Mouse (Mus musculus) bone marrow, adult 2 months (tissue): Measurements from ENCODE around the gene Gm42688. TPM values are rescaled to one million over a fixed set of nuclear protein-coding genes. Genes with fewer than 3 reads are reported as not detected.

ENCODE experiments used
- H3K27ac ChIP-seq: fragments of 200-500 bp; 2 replicates; pipeline ENCODE4 v1.5.1; 2012; ENCODE audit warnings: low read depth, mild to moderate bottlenecking, control low read depth, inconsistent platforms, low read length; ENCODE audit not compliant: control insufficient read depth, poor library complexity, insufficient read depth
- H3K4me1 ChIP-seq: fragments of 200-500 bp; 2 replicates; pipeline ENCODE4 v1.6.1; 2011; ENCODE audit warnings: low read length; ENCODE audit not compliant: control insufficient read depth, insufficient read depth
- H3K4me3 ChIP-seq: fragments of 200-500 bp; replicated peaks from 2 replicates; pipeline ENCODE3; 2011; ENCODE audit warnings: mild to moderate bottlenecking, low read depth, low read length, control low read depth; ENCODE audit not compliant: control insufficient read depth
- CTCF ChIP-seq: fragments of 200-500 bp; IDR thresholded peaks from 2 replicates; pipeline ENCODE4 v1.5.1; 2011; ENCODE audit warnings: low read length, control low read depth; ENCODE audit not compliant: control insufficient read depth, insufficient read depth
- POLR2A ChIP-seq: fragments of 200-500 bp; IDR thresholded peaks from 2 replicates; pipeline ENCODE4 v1.6.1; 2011; ENCODE audit warnings: low read depth, mild to moderate bottlenecking, control low read depth, low read length, borderline replicate concordance; ENCODE audit not compliant: control insufficient read depth
- WGBS: fragments of 180-500 bp; shearing (Covaris S2); methylation state at CpG from one replicate; pipeline ENCODE4 v1.1.7; 2018; 5-methylcytosine and 5-hydroxymethylcytosine counted together
- polyA plus RNA-seq: library from polyadenylated mRNA; stranded (reverse); fragments of >200 nt; gene quantifications from 2 replicates; pipeline ENCODE4 v1.2.4, GENCODE M21; 2011; ENCODE audit warnings: low replicate concordance; ENCODE audit not compliant: missing spikeins, insufficient read depth, insufficient read length

The Gm42688 gene
- polyA plus RNA-seq, 1 experiment, result 7.7 TPM

DNA sequence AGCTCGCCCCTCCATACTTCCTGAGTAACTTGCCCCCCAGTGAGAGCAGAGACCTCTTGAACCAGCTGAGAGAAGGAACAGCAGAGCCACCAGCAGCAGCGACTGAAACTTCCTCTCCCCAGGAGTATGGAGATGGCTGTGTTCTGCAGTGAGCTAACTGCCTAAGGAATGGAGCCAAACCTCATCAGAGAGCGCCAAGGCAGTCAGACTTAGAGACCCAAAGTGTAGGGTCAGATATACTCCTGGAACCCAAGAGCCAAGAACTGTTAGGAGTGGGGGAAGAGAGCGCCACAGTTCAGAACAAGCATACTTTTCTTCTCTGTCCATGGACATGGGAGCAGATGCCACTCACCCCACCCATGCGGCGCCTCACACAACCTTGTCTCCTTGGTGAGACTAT, 35.0 kb upstream of the Gm42688 start:
- WGBS, result 32% methylated on average over 6 of the region's 6 CpGs
- TF ChIP-seq CTCF (no peak), POLR2A (no peak)
- no peak overlapping the region for H3K27ac ChIP-seq
- no peaks in the 10 kb centered on the region for H3K4me1 ChIP-seq
- H3K4me3 ChIP-seq, result no peak overlapping the region

DNA sequence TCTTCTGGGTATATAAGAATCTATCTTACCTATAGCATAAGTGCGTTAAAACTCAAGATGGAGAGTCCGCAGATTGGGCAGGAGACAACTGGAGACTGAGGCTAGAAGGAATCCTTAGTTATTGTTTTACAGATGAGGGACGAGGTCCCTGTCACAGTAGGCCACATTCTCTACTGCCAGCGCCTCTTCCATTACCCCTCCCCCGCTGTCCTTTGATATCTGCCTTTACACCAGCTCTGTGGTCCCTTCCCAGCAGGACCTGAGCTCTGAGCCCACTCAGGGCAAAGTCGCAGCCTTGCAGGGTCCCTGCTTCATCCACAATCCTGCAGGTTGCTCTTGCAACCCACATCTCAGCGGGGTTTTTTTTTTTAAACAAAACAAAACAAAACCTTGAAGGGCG, 33.2 kb upstream of the Gm42688 start:
- H3K4me1 ChIP-seq, result no peaks in the 10 kb centered on the region
- TF ChIP-seq CTCF (no peak), POLR2A (no peak)
- no peak overlapping the region for H3K4me3 ChIP-seq
- no peak overlapping the region for H3K27ac ChIP-seq
- 50% methylated on average over 8 of the region's 8 CpGs for WGBS

DNA sequence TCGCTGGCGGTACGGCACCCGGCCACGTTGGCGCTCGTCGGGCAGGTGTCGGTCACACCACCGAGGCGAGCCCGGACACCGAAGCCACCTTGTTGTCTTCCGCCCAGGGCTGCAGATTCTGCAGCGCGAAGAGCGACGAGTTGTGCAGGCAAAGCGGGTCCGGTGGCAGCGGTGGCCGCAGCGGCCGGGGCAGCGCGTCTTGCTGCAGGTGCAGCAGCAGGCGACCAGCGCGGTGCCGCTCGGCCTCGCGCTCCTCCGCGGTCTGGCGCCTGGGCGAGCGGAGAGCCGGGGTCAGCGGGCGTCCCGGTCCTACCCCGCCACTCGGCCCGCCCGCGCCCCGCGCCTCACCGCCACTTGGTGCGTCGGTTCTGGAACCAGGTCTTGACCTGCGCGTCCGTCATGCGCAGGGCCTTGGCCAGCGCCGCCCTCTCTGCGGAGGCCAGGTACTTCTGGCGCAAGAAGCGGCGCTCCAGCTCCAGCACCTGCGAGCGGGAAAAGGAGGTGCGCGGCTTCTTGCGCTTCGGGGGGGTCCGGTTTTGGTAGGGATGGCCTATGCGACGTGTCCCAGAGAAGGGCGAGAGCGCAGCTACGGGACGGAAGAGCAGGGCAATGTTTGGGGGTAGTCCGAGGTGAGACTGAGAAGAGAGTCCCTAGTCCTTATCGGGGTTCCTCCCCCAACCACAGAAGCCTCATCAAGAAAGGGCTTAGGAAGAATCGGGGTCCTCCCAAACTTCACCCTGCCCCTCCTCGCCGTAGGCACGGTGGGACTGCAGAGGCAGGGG, 32.5 kb upstream of the Gm42688 start:
- WGBS, result 2% methylated on average over 81 of the region's 81 CpGs
- Histone ChIP-seq H3K4me3 (no peak overlapping the region), H3K4me1 (no peaks in the 10 kb centered on the region), H3K27ac (no peak overlapping the region; the same call in 1 of the 2 replicates)
- TF ChIP-seq CTCF (no peak), POLR2A (no peak)

- Histone ChIP-seq H3K4me3 (no peak overlapping the region), H3K4me1 (no peaks in the 10 kb centered on the region), H3K27ac (no peak overlapping the region)
- 4% methylated on average over 69 of the region's 69 CpGs for WGBS
- TF ChIP-seq POLR2A, result no peak
- TF ChIP-seq CTCF, result no peak
These were observed 31.8 kb upstream of the Gm42688 start for GRCm38 (mm10) chr6:83069488-83070246.

- Histone ChIP-seq H3K4me1 (no peaks in the 10 kb centered on the region), H3K4me3 (no peak within 1 kb of the TSS), H3K27ac (no peak within 1 kb of the TSS)
- 1% methylated on average over 10 of the region's 10 CpGs for WGBS
- TF ChIP-seq CTCF, result no peak
- TF ChIP-seq POLR2A, result no peak
These were observed 31.3 kb upstream of the Gm42688 start, which contains the start of gene Tlx2 for GRCm38 (mm10) chr6:83070247-83070310. TSS of gene Tlx2 (minus strand) at chr6:83070293.

GRCm38 (mm10) chr6:83070311-83071219, 30.9 kb upstream of the Gm42688 start:
- H3K4me3 ChIP-seq, result no peak overlapping the region
- no peaks in the 10 kb centered on the region for H3K4me1 ChIP-seq
- no peak for TF ChIP-seq POLR2A
- TF ChIP-seq CTCF, result no peak
- H3K27ac ChIP-seq, result no peak overlapping the region
- WGBS, result 3% methylated on average over 58 of the region's 58 CpGs

GRCm38 (mm10) chr6:83071220-83071619, 30.2 kb upstream of the Gm42688 start:
- no peaks in the 10 kb centered on the region for H3K4me1 ChIP-seq
- H3K27ac ChIP-seq, result no peak overlapping the region; the same call in 1 of the 2 replicates
- no peak for TF ChIP-seq POLR2A
- TF ChIP-seq CTCF, result no peak
- WGBS, result 4% methylated on average over 24 of the region's 24 CpGs
- no peak overlapping the region for H3K4me3 ChIP-seq

DNA sequence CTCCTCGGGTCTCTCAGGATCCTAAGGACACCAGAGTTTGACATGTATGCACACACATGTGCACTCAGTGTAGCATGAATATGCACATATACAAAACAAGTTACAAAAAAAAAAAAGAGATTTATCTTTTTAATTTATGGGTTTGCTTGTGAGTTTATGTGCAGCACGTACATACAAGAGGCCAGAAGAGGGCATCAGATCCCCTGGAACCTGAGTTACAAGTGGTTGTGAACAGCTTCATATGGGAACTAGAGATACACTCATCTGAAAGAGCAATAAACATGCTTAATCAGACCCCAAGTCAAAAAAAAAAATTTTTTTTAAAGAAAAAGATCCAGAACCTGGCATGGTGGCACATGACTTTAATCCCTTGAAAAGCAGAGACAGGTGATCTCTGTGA, 26.4 kb upstream of the Gm42688 start:
- peaks cover 1% of the 10 kb centered on the region for H3K4me1 ChIP-seq
- WGBS, result 18% methylated on average over 2 of the region's 2 CpGs
- no peak for TF ChIP-seq CTCF
- no peak for TF ChIP-seq POLR2A

More for the DNA sequence above, 26.4 kb upstream of the Gm42688 start:
- Histone ChIP-seq H3K27ac (no peak overlapping the region), H3K4me3 (no peak overlapping the region)
